In the genomic region with DNA sequence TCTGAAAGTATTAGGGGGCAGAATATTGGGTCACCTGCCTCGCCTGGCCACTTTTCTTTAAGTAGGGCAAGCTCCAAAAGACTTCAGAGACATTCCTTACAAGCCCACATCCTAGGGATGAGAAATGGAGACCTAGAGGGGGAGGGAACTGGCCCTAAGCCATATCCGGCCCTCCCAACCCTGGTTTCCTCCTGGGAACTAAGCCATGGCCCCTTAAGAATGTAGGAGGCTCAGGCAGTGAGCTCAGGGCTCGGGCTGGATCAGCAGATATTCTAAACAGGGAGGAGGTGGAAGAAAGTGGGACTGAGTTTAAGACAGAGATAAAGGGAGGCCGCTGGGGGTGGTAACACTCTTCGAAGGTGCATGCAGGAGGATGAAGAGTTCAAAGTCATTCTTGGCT, we compare ENCODE assay signal across 9 mouse cellular contexts. TPM values are rescaled to one million over a fixed set of nuclear protein-coding genes. Genes with fewer than 3 reads are reported as not detected.
DNase-seq lines count a peak whose midpoint lies in the region; ATAC-seq lines count a peak whose summit lies in the region.
"Had no signal": no experiment of that assay in that cellular context is flagged by ENCODE, and none has a peak within 500 bp of the region (broad histone marks: within the 10 kb centered on the region; RNA-seq: fewer than 3 reads in every experiment).

No protein-coding gene starts in this region.

- ATAC-seq in heart, embryonic 14.5 days (ENCODE audit: insufficient number of reproducible peaks, insufficient read depth, low FRiP score, low read depth) = peak; percentile 61; the same call in 1 of the 2 replicates

- H3K9me3 ChIP-seq in heart, embryonic 14.5 days (ENCODE audit: control insufficient read depth, low read length) = no peaks in the 10 kb centered on the region

- no peak overlapping the region for H3K9ac ChIP-seq in heart, embryonic 14.5 days (ENCODE audit: low read length)

- 27% methylated on average over 5 of the region's 5 CpGs for WGBS in heart, embryonic 14.5 days

- peaks cover 7 to 9% of the 10 kb centered on the region in 2 experiments; a peak in 3 of 4 replicates for H3K4me1 ChIP-seq in heart, embryonic 14.5 days (ENCODE audit: control insufficient read depth in 2 of 2, insufficient read depth in 2 of 2, low read length in 2 of 2)

- peak; percentile 52 for DNase-seq in ovary, adult 18-20 months (ENCODE audit: low spot score)
- DNase-seq in ovary, postnatal 10 days (ENCODE audit: low spot score) = no peak
- peak; percentile 85 to 87 for DNase-seq in kidney, postnatal 25 days
- DNase-seq in spleen, adult 18-20 months = no peak
- DNase-seq in T-cell, adult 2 months (ENCODE audit: low spot score) = no peak
- no peak for DNase-seq in left cerebral cortex, adult 18-20 months (ENCODE audit: low spot score in 2 of 2)
- no peak for DNase-seq in cerebellum, adult 11-12 months

- no peak overlapping the region for H3K4me2 ChIP-seq in heart, embryonic 14.5 days (ENCODE audit: low read length)

- H3K36me3 ChIP-seq in heart, embryonic 14.5 days (ENCODE audit: control insufficient read depth, insufficient read depth, low read length) = no peaks in the 10 kb centered on the region

- peak overlapping the region in 1 of 2 experiments; percentile 44; a peak in 1 of 4 replicates for H3K27ac ChIP-seq in heart, embryonic 14.5 days (replicated peaks in 1 of 2; ENCODE audit: control insufficient read depth in 1 of 2, insufficient read depth in 1 of 2, low read depth in 2 of 2, low read length in 2 of 2)

- no peak overlapping the region for H3K4me3 ChIP-seq in heart, embryonic 14.5 days (ENCODE audit: control insufficient read depth in 1 of 2, insufficient read depth in 1 of 2, low read depth in 1 of 2, low read length in 2 of 2)
- H3K4me3 ChIP-seq: erythroblast, embryonic 14.5 days had no signal

- H3K27me3 ChIP-seq in heart, embryonic 14.5 days (ENCODE audit: control insufficient read depth, insufficient read depth, low read length) = no peaks in the 10 kb centered on the region

RNA-seq across cellular contexts. Expression of a gene that starts 39.9 kb away (rescaled TPM):
- 17.2 and 17.6 TPM in 2 replicates for polyA plus RNA-seq in heart, embryonic 14.5 days (2014; fragmentation: Nextera tagmentation; extraction: Ambion mirVana)
- 100 to 1,000 TPM; 208 to 219 TPM for total RNA-seq in left cerebral cortex, adult 18-20 months (2021)

RNA-seq across cellular contexts. Expression of a gene that starts 44.5 kb away (rescaled TPM):
- polyA plus RNA-seq in heart, embryonic 14.5 days (2014; fragmentation: Nextera tagmentation; extraction: Ambion mirVana) = 0.24 and 0.49 TPM in 2 replicates
- total RNA-seq in left cerebral cortex, adult 18-20 months (2021) = 100 to 1,000 TPM; 102 to 106 TPM
- polyA plus RNA-seq: erythroblast, embryonic 14.5 days had no signal

Comparison
In these comparisons a context has a peak if more than half of its experiments do, and no peak if none do; other contexts are left out.
1. DNase-seq: peak in ovary, adult 18-20 months (single experiment) and kidney, postnatal 25 days (2 of 2); none in ovary, postnatal 10 days (single experiment), spleen, adult 18-20 months (0 of 2), T-cell, adult 2 months (single experiment), left cerebral cortex, adult 18-20 months (0 of 2) and cerebellum, adult 11-12 months (single experiment).